Mouse (Mus musculus): ENCODE measurements around the gene Chd3.
"Not testable (repeated sequence)": the region's sequence is repeated elsewhere in the genome, so short reads cannot be mapped to it uniquely, and the experiment has no call there.

The Chd3 gene

DNA sequence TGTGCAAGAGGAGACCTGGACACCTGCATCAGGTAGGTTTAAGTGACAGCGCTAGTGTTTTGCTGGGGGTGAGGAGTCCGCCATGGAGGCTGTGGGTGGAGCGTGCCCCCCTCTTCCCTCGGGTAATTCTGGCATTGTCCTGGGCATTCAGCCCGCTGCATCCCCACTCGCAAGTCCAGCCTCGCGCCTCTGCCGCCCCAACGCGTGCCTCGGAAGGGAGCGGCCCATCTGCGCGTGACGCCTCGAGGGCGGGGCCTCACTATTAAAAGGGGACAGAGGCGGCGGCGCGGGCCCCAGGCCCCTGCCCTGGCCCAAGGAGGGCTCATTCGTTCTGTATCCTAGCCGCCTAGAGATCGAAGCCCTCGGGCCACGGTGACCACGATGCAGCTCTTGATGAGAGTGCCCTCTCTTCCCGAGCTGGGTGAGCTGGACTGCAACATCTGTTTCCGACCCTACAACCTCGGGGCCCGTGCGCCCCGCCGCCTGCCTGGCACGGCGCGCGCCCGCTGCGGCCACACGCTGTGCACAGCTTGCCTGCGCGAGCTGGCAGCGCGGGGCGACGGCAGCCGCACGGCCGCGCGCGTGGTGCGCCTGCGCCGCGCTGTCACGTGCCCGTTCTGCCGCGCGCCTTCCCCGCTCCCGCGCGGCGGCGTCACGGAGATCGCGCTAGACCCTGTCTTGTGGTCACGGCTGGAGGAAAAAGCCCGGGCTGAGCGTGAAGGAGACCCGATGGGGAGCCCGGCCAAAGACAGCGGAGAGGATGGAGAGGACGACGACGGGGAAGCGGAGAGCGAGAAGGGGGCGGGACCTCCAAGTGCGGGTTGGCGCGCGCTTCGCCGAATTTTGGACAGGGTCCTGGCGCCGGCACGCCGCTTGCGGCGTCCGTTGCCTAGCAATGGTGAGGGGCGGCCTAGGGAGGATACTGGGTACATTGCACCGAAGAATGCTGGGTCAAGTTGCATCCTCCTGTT, 28.8 kb downstream of the Chd3 start, which contains the start of gene Rnf227:
Gene Rnf227 (plus strand): TSS at position 301 of the 971 bp plus-strand sequence.
- in situ Hi-C loops (cut with MboI; ENCODE audit: low pct_unique_long_range_greater_than_20kb in 1 of 2, low sequenced_read_pairs in 2 of 2, unreplicated experiment in 1 of 2) = no loop called here

DNA sequence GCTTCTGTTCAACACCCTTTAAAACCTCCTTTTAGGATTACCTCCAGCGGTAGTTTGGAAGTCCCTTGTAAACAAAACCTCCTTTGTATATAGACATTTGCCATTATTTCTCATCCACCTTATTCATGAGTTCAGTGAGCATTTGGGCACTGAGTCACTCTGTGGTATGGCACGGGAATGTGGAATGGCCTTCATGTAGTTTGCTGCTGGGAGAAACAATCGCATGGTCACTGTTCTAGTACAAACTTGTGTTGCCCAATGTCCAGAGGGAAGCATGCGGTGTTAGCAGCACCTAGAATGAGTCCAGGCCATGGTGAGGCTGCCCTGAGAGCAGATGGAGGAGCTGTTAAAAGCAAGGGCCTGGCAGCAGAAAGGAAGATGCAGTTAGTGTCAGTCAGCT, 34.4 kb downstream of the Chd3 start:
- in situ Hi-C loops (cut with MboI; ENCODE audit: low pct_unique_long_range_greater_than_20kb in 1 of 2, low sequenced_read_pairs in 2 of 2, unreplicated experiment in 1 of 2) = no loop called here

DNA sequence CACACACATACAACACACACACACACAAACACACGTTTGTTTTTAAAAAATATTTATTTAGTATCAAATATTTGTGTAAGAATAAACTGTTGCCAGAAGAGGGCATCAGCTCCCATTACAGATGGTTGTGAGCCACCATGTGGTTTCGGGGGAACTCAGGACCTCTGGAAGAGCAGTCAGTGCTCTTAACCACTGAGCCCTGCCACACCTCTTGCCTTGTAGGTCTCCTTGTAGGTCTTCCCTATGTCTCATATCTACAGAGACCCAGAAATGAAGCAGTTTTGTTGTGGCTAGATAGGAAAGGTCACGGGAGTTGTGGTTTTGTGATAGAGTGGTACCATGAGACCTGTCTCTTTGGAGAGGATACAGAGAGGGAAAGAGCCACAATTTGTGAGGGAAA, 35.3 kb downstream of the Chd3 start:
- in situ Hi-C loops (cut with MboI; ENCODE audit: low pct_unique_long_range_greater_than_20kb in 1 of 2, low sequenced_read_pairs in 2 of 2, unreplicated experiment in 1 of 2) = no loop called here

DNA sequence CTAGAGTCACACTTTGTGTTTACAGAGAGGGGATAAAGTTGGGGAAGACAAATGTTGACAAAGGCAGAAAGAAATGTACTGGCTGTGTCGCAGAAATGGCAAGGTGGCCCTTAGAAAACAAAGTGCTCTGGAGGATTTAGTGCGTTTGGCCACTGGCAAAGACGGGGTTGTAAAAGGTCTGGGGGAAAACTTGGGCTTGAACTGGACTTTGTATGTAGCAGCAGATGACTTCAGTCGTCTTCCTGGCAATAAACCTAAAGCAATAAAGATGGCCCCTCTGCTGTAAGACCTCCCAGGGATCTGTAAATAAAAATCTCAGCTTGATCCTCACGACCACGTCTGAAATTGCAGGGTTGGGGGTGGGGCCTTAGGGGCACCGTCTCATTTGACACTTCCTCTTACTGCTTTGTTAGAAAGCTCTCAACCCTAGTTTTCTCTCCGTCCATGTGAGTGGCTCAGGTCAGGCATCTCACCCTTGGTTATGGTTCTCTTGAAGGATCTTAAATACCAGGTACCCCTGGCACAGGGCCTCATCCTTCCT, 36.4 kb downstream of the Chd3 start:
- in situ Hi-C loops (cut with MboI; ENCODE audit: low pct_unique_long_range_greater_than_20kb in 1 of 2, low sequenced_read_pairs in 2 of 2, unreplicated experiment in 1 of 2) = no loop called here

DNA sequence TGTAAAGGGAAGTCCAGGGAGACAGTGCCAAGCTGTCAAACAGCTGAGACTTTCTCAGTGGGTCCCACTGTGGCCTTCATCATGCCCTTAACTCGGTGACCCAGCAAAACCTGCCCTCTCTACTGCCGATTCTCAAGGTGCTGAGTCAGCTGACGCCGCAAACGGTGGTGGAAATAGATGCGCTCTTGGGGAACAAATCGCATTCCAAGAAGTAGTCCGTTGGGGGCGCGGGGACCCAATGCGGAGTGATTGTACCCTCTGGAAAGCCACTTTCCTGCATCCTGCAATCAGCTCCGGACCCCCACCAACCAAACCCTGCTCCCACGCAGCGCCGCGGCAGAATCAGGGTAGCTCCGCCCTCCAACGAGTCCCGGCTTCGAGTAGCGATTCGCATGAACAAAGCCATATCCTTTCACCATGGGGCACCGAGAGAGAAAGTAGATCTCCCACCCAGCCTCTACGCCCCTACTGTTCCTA, 37.2 kb downstream of the Chd3 start:
- in situ Hi-C loops (cut with MboI; ENCODE audit: low pct_unique_long_range_greater_than_20kb in 1 of 2, low sequenced_read_pairs in 2 of 2, unreplicated experiment in 1 of 2) = no loop called here

DNA sequence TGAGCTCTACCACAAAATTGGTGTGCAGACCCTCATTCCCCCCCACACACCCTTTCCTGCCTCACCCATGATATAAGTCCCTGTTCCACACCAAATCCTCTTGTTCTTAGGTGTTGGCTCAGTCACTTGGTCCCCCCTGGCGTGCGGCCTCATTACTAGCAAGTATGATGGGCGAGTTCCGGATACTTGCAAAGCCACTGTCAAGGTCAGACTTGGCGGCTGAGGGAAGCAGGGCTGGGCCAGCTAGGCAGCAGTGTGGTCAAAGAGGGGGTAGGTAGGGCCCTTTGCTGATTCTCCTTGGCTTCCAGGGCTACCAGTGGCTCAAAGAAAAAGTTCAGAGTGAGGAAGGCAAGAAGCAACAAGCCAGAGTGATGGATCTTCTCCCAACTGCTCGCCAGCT, 38.1 kb downstream of the Chd3 start:
- in situ Hi-C loops (cut with MboI; ENCODE audit: low pct_unique_long_range_greater_than_20kb in 1 of 2, low sequenced_read_pairs in 2 of 2, unreplicated experiment in 1 of 2) = no loop called here

DNA sequence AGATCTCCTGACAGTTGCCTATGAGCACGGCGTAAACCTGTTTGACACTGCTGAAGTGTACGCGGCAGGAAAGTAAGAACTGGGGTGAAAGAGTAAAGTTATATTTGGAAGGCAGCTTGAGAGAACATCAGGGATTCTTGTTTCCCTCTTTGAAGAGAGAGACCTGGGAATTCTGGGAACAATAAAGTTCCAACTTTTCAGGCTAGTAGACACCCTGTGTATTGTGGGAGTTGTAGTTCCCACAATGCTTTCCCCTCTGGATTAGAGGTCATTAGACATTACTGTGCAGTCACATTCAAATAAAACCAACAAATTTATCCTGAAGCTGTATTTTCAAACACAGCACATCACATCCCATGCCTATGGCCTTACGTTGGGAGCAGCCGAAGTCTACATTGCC, 40.7 kb downstream of the Chd3 start:
- in situ Hi-C loops (cut with MboI; ENCODE audit: low pct_unique_long_range_greater_than_20kb in 1 of 2, low sequenced_read_pairs in 2 of 2, unreplicated experiment in 1 of 2) = no loop called here

DNA sequence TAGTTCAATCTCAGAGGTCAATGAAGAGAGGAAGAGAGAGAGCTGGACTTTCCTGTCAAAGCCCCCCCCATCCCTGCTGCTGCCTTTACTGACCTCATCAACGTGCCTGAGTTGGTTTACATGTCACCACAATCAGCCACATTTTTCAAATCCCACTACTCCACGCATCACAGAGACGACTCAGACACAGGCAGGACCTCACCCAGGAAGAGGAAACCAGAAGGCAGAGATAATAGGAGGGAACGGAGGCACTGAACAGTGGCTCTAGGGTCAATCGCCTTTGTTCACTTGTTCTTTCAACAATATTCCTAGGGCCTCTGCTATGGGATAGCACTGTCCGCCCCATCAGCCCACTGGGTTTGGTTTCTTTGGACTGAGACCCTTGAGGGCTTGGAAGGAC, 41.6 kb downstream of the Chd3 start:
- in situ Hi-C loops (cut with MboI; ENCODE audit: low pct_unique_long_range_greater_than_20kb in 1 of 2, low sequenced_read_pairs in 2 of 2, unreplicated experiment in 1 of 2) = no loop called here

DNA sequence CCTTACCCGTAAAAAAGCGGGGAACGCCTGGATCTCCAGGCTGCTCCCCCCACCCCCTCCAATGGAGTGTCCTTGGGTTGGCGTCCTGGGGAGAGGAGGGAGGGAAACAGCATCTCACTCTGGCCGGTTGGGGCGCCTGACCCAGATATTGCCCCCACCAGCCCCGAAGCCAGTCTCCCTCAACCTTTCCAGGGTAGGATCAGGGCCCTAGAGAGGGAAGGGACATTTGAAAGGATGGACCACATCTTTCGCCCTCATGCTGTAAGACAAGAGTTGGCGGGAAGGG, 42.1 kb downstream of the Chd3 start:
- in situ Hi-C loops (cut with MboI; ENCODE audit: low pct_unique_long_range_greater_than_20kb in 1 of 2, low sequenced_read_pairs in 2 of 2, unreplicated experiment in 1 of 2) = no loop called here

DNA sequence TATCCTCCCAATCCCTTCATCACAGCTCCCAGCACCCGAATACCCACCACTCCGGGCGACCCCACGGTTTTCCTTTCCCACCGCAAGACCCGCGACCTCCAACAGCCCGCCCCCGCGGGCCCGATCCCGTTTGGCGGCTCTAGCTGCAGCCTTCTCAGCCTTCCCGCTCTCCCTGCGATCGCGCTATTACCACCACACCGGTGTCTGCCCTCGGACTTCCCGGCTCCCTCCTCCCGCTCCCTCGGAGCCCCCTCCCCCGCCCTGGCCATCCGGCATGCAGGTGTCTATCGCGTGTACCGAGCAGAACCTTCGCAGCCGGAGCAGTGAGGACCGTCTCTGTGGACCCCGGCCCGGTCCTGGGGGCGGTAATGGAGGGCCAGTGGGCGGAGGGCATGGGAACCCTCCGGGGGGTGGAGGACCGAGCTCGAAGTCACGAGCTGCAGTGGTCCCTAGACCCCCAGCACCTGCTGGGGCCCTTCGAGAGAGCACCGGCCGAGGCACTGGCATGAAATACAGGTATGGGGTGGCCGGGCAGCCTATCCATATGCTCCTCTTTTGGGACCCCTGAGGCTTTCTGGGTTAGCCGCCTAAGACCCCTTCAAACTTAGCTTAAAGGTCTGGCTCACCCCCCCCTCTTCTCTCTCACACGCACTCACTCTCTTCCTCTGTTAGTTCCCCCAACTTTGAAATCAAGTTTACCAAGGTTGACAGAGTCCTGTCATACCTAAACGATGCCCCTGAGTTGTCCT, 42.6 kb downstream of the Chd3 start:
- in situ Hi-C loops (cut with MboI; ENCODE audit: low pct_unique_long_range_greater_than_20kb in 1 of 2, low sequenced_read_pairs in 2 of 2, unreplicated experiment in 1 of 2) = no loop called here

DNA sequence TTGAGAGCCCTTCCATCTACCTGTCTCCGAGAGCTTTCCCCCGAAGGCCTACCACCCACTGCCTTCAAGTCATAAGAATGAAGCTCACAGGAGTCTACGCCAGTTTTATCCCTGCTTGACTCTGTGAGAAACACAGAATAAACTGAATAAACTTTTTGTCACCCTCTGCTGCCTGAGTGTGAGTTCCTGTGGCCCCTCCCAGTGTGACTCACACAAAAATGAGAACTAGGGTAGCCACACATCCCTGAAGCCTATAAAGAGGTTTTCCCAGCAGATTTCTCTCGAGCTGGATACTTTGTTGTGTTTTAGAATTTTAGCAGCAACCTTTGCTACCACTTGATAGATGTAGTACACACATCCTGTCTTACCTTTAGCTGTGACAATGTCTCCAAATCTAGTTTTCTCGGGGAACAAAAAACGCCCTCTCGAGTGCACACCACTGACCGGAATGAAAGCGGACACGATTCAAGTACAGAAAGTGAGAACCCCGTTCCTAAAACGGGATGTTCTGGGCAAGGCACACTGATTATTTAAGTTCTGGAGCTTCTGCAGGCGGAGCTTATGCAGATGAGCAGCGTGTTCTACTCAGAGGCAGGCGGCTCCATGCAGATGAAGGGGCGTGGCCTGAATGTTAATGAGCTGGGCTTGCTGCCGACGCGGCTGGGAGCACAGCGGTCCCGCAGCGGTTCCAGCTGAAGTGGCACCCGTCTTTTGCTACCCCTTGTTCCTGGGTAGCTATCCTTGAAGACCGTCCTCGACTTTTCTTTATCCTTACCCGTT, 43.4 kb downstream of the Chd3 start, which contains the start of gene Kcnab3:
Gene Kcnab3 (plus strand): TSS at position 631 of the 780 bp plus-strand sequence.
- in situ Hi-C loops (cut with MboI; ENCODE audit: low pct_unique_long_range_greater_than_20kb in 1 of 2, low sequenced_read_pairs in 2 of 2, unreplicated experiment in 1 of 2) = no loop called here

DNA sequence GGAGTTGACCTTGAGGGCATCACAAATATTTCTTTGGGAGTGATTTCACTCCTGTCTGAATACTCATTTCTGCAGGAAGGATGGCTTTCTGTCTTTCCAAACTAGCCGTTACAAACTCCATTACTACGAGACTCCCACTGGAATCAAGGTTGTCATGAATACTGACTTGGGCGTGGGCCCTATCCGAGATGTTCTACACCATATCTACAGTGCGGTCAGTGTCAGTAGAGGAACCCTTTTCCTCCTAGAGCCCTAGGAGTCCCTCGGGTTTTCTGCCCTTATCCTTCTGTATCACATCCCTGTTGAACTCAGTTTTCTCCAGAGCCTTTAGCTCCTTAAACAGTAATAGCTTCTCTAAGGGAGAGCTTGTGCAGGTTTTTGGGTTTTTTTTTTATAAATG, 44.5 kb downstream of the Chd3 start:
- in situ Hi-C loops (cut with MboI; ENCODE audit: low pct_unique_long_range_greater_than_20kb in 1 of 2, low sequenced_read_pairs in 2 of 2, unreplicated experiment in 1 of 2) = no loop called here

DNA sequence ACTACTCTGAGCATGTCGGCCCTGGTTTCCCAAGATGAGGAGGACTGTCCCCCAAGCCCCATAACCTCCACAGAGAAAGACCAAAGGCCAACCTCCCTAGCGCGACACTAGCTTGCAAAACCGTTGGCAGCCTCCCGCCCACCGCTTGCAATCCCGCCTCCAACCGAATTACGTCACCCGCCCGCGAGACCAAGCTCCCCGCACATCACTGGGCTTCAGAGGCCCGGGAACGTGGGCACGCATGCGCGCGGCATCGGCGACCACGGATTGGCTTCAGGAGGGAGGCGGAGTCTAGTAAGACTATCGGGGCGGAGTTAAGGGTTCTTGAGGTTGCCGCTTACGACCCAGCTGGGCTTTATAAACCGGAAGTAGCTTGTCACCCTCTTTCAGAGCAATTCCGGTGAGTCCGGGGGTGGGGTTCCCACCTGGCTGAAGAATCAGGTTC, 45.5 kb downstream of the Chd3 start, which contains the start of the genes Cntrob and Trappc1:
Gene Cntrob (minus strand): TSS at position 109 of the 445 bp plus-strand sequence.
Gene Trappc1 (plus strand): TSS at position 314 of the 445 bp plus-strand sequence.
- in situ Hi-C loops (cut with MboI; ENCODE audit: low pct_unique_long_range_greater_than_20kb in 1 of 2, low sequenced_read_pairs in 2 of 2, unreplicated experiment in 1 of 2) = no loop called here

DNA sequence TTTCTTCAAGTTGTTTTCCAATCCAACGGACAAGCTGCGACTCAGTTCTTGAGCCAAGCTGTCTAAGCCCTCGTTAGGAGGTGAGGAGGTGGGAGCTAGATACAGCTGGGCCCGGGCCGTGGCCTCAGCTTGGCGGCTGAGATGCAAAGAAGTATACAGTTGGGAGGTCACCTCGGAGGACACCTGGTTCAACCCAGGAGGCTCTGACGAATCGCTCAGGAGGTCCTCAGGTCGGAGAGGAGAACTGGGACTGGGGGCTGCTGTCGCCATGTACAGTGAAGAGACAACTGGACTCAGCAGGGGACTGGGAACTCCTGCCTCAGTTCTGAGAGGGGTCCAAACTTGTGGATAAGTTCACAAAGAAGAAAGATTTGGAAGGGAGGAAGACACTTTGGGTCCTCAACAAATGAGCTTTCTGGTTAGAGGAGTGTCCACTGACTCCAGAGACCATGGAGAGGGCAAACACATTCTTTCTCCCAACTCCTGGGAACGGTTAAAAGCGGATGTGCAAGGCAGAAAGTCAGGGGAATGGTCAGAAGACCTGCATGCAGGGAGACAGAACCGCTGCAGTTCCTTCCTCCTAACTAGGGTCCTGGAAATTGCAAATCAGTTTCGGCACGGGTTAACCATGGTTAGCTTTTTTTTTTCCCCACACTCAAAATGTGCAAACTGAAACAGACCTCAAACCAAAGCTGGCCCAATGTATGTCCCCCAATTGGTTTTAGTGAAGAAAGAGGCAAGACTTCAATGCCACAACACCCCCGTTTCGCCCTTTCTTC, 46.3 kb downstream of the Chd3 start:
- in situ Hi-C loops (cut with MboI; ENCODE audit: low pct_unique_long_range_greater_than_20kb in 1 of 2, low sequenced_read_pairs in 2 of 2, unreplicated experiment in 1 of 2) = no loop called here

DNA sequence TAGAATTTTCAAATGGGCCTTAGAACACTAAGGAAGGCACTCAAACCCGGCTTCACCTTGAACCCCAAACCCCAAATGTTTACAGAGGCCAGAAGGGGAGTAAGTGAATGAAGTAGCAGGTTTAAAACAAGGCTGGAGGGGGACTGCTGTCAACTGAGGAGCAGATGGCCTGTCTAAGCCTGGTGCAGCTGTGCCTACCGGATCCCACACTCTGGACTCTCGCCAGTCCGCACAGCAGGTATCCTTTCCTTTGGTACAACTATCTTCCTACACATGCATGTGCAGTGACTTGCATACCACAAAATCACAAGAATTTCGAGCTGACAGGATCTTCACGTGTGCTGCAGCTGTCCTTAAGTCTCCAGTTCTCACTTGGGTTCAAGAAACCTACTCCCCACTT, 47.2 kb downstream of the Chd3 start:
- in situ Hi-C loops (cut with MboI; ENCODE audit: low pct_unique_long_range_greater_than_20kb in 1 of 2, low sequenced_read_pairs in 2 of 2, unreplicated experiment in 1 of 2) = no loop called here

DNA sequence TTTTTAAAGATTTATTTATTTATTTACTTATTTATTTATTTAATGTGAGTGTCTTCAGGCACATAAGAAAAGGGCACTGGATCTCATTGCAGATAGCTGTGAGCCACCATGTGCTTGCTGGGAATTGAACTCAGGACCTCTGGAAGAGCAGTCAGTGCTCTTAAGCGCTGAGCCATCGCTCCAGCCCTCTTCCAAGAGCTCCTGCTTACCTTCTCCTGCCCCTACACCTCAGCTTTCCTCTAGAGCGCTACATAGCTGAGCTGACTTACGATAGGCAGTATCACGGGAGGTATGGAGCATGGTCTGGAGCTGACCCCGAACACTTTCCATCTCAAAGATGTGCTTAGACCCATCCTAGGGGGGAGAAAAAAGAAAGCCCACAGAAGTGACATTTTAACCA, 47.6 kb downstream of the Chd3 start:
- in situ Hi-C loops (cut with MboI; ENCODE audit: low pct_unique_long_range_greater_than_20kb in 1 of 2, low sequenced_read_pairs in 2 of 2, unreplicated experiment in 1 of 2) = no loop called here

DNA sequence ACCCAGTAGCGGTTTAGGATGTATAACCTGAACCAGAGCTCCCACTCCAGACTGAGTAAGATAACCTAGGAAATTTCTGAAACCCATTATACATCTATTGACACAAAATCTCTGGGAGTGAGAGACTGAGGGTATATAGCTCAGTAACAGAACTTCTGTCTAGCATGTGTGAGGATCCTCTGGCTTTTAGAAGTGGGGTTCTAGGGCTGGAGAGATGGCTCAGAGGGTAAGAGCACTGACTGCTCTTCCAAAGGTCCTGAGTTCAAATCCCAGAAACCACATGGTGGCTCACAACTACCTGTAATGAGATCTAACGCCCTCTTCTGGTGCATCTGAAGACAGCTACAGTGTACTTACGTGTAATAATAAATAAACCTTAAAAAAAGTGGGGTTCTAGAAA, 51.2 kb downstream of the Chd3 start:
- in situ Hi-C loops (cut with MboI; ENCODE audit: low pct_unique_long_range_greater_than_20kb in 1 of 2, low sequenced_read_pairs in 2 of 2, unreplicated experiment in 1 of 2) = not testable (repeated sequence)

DNA sequence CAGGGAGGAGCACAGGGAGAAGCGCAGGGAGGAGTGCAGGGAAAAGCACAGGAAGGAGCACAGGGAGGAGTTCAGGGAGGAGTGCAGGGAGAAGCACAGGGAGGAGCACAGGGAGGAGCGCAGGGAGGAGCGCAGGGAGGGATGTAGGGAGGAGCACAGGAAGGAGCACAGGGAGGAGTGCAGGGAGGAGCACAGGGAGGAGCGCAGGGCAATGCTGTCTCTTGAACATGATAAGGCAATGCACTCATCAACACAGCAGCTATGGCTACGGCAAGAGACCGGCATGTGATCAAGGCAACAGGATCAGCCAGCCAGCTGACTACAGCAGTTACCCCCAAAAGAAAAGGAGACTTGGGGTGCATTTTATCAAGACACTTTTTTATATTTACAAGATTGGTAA, 52.8 kb downstream of the Chd3 start:
- in situ Hi-C loops (cut with MboI; ENCODE audit: low pct_unique_long_range_greater_than_20kb in 1 of 2, low sequenced_read_pairs in 2 of 2, unreplicated experiment in 1 of 2) = no loop called here

Data from mouse embryonic stem cell (cell line).